Mouse (Mus musculus) heart, embryonic 13.5 days (tissue): ENCODE measurements around the gene Hint2. TPM values are rescaled to one million over a fixed set of nuclear protein-coding genes. Genes with fewer than 3 reads are reported as not detected.

Source experiments
- ATAC-seq: fragments of 200-750 bp; cut with Nextera tagmentation; 2 replicates; pipeline ENCODE4 v1.8.0; 2017; ENCODE audit warnings: moderate TSS enrichment; ENCODE audit not compliant: insufficient number of reproducible peaks, low FRiP score, low TSS enrichment; ENCODE audit errors: extremely low read depth
- H3K27ac ChIP-seq: fragments of 300-500 bp; sonication (generic); replicated peaks from 2 replicates; pipeline ENCODE4 v1.5.1; 2015; ENCODE audit warnings: moderate library complexity, mild to moderate bottlenecking, inconsistent platforms
- H3K27me3 ChIP-seq: fragments of 300-500 bp; sonication (generic); replicated peaks from 2 replicates; pipeline ENCODE4 v1.6.1; 2015; ENCODE audit warnings: mild to moderate bottlenecking, inconsistent platforms
- H3K36me3 ChIP-seq: fragments of 300-500 bp; sonication (generic); 2 replicates; pipeline ENCODE4 v1.6.1; 2015; ENCODE audit warnings: mild to moderate bottlenecking, inconsistent platforms
- H3K4me1 ChIP-seq: fragments of 300-500 bp; sonication (generic); 2 replicates; pipeline ENCODE4 v1.6.1; 2015; ENCODE audit warnings: inconsistent platforms
- H3K4me2 ChIP-seq: fragments of 300-500 bp; sonication (generic); 2 replicates; pipeline ENCODE4 v1.6.1; 2015; ENCODE audit warnings: inconsistent platforms, mild to moderate bottlenecking, moderate library complexity
- H3K4me3 ChIP-seq: fragments of 300-500 bp; sonication (generic); 2 replicates; pipeline ENCODE4 v1.5.1; 2015; ENCODE audit warnings: moderate library complexity, mild to moderate bottlenecking, inconsistent platforms
- H3K9ac ChIP-seq: fragments of 300-500 bp; sonication (generic); 2 replicates; pipeline ENCODE4 v1.6.1; 2015; ENCODE audit warnings: inconsistent platforms, mild to moderate bottlenecking, moderate library complexity
- H3K9me3 ChIP-seq: fragments of 300-500 bp; sonication (generic); 2 replicates; pipeline ENCODE4 v1.6.1; 2016; ENCODE audit warnings: inconsistent platforms
- WGBS: fragments of 180-500 bp; shearing (Covaris S2); methylation state at CpG from one replicate; pipeline ENCODE4 v1.1.7; 2015; ENCODE audit warnings: mixed read lengths; 5-methylcytosine and 5-hydroxymethylcytosine counted together
- polyA plus RNA-seq: library from polyadenylated mRNA; unstranded; fragments of >200 nt; fragmentation: Nextera tagmentation; extraction: Ambion mirVana; gene quantifications from 2 replicates; pipeline ENCODE4 v1.2.1, GENCODE M21; 2015

The Hint2 gene
- polyA plus RNA-seq, 1 experiment from 2014 or later = 131 TPM

DNA sequence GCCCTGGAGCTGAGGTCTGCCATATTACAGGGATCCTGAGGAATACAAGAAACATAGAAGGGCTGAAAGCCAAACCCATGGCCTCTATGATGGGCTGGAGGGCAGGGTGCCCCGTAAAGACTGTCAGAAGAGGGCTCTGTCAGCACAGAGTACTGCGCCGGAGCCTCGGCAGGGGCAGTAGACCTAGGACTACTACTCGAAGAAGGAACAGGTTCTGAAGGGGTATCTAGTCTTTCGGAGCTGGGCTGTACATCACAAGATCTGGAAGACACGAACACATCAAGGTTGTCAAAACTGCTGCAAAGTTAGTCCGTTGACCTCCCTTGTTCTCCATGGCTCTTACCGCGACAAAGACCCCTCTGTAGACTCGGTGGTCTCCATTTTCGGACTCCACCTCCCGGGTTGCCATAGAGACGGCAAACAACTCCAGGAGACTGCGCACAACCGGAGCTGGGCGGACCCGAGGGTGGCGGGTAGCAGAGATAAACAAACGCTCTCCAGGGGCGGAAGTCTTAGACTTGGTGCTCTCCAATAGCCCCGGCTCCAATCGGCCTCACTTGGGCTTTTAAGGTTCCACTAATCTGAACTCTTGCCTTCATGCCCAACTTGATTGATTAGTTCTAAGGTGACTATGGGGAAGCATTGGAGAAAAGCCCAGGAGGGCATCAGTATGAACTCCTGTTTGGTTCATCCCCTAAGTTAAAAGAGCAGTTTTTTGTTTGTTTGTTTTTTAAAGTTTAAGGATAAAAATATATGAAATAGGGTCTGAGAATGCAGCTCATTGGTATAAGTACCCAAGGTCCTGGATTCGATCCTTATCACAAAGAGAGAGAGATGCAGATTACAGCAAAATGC is 2.9 kb downstream of the Hint2 start, which contains the start of gene Spag8:
Spag8 (minus strand) TSS at position 434 of the 855 bp plus-strand sequence.
- H3K27ac ChIP-seq = no peak within 1 kb of the TSS
- ATAC-seq = no peak
- H3K4me2 ChIP-seq = peak within 1 kb of the TSS; percentile 65
- H3K9ac ChIP-seq = peak within 1 kb of the TSS; percentile 12; the same call in 1 of the 2 replicates
- H3K4me3 ChIP-seq = peak within 1 kb of the TSS; percentile 42
- H3K27me3 ChIP-seq = no peaks in the 10 kb centered on the region
- H3K9me3 ChIP-seq = peaks cover 10% of the 10 kb centered on the region
- peaks cover 30% of the 10 kb centered on the region for H3K36me3 ChIP-seq
- peaks cover 23% of the 10 kb centered on the region for H3K4me1 ChIP-seq
- 16% methylated on average over 24 of the region's 24 CpGs for WGBS

DNA sequence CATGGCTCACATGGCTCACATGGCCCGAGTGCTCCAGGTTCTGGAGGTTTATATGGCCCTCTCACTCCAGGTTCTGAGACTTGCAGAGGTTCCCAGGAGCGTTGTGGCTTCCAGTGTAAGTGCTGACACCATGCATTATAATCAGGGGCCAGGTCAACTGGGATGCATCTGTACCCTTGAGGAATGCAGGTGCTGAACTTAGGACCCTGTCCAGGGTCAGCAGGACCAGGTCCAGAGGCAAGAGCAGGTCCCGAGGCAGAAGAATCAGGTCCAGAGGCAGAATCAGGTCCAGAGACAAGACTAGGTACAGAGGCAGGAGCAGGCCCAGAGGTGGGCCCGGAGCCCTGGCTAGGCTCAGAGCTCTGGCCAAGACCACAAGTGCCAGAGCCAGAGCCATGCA is 3.5 kb downstream of the Hint2 start:
- peaks cover 34% of the 10 kb centered on the region for H3K36me3 ChIP-seq
- no peak for ATAC-seq
- peaks cover 10% of the 10 kb centered on the region for H3K9me3 ChIP-seq
- peaks cover 23% of the 10 kb centered on the region for H3K4me1 ChIP-seq
- no peak overlapping the region for H3K9ac ChIP-seq
- WGBS = 81% methylated on average over 4 of the region's 4 CpGs
- peak overlapping the region; percentile 42; the same call in 1 of the 2 replicates for H3K4me3 ChIP-seq
- H3K27ac ChIP-seq = no peak overlapping the region
- H3K27me3 ChIP-seq = no peaks in the 10 kb centered on the region
- H3K4me2 ChIP-seq = peak overlapping the region; percentile 65; the same call in 1 of the 2 replicates

DNA sequence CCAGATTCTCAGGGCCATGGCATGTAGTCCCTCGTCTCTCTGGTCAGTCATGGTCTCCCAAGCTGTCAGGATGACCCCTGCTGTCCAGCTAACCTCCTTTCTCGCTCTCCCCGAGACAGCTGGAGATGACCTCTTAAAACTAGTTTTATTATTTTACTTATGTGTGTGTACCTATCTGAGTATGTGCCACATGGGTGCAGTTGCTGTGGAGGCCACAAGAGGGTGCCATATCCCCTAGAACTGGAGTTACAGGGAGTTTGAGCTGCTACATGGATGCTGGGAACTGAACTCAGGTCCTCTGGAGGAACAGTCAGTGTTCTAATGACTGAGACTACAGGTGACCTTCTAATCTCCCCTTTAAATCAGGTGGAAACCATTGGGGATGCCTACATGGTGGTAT is 6.5 kb downstream of the Hint2 start:
- Histone ChIP-seq H3K27me3 (no peaks in the 10 kb centered on the region), H3K9me3 (peaks cover 10% of the 10 kb centered on the region), H3K4me3 (no peak overlapping the region), H3K9ac (no peak overlapping the region), H3K36me3 (peaks cover 57% of the 10 kb centered on the region), H3K27ac (no peak overlapping the region), H3K4me1 (peaks cover 12% of the 10 kb centered on the region), H3K4me2 (no peak overlapping the region)
- WGBS = 91% methylated on average over 3 of the region's 3 CpGs
- no peak for ATAC-seq

GRCm38 (mm10) chr4:43640491-43640890 is 15.8 kb downstream of the Hint2 start:
- Histone ChIP-seq H3K9ac (no peak overlapping the region), H3K27me3 (no peaks in the 10 kb centered on the region), H3K9me3 (no peaks in the 10 kb centered on the region), H3K4me1 (peaks cover 8% of the 10 kb centered on the region), H3K4me2 (no peak overlapping the region), H3K36me3 (peaks cover 22% of the 10 kb centered on the region), H3K27ac (no peak overlapping the region), H3K4me3 (no peak overlapping the region)
- ATAC-seq = no peak
- WGBS = 71% methylated on average over 6 of the region's 6 CpGs

DNA sequence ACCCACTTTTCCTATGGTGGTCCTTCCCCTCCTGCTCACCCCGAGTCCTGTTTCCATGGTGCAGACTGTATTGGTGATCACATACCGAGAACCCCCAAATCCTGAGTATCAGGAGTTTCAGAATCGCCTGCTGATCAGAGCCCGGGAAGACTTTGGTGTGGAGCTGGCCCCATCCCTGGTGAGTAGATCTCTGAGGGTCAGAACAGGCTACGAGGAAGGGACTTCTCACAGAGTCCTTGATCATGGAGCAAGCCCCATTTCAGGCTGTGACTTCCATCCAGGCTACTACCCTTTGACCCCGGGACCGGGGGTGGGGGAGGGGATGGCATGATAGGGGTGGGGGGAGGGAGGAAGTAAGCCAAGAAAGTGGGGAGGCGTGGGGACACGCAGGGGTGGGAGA is 16.2 kb downstream of the Hint2 start:
- ATAC-seq = no peak

GRCm38 (mm10) chr4:43636751-43637150 is 19.5 kb downstream of the Hint2 start:
- Histone ChIP-seq H3K9me3 (no peaks in the 10 kb centered on the region), H3K9ac (no peak overlapping the region), H3K36me3 (no peaks in the 10 kb centered on the region), H3K4me1 (peaks cover 43% of the 10 kb centered on the region), H3K4me3 (no peak overlapping the region), H3K27me3 (peaks cover 10% of the 10 kb centered on the region; the same call in 1 of the 2 replicates), H3K27ac (no peak overlapping the region), H3K4me2 (no peak overlapping the region)
- no peak for ATAC-seq
- 75% methylated on average over 6 of the region's 6 CpGs for WGBS

More for the DNA sequence above, 16.2 kb downstream of the Hint2 start:
- Histone ChIP-seq H3K36me3 (peaks cover 18% of the 10 kb centered on the region), H3K27ac (no peak overlapping the region), H3K9me3 (no peaks in the 10 kb centered on the region), H3K9ac (no peak overlapping the region), H3K4me3 (no peak overlapping the region), H3K27me3 (no peaks in the 10 kb centered on the region), H3K4me2 (no peak overlapping the region), H3K4me1 (peaks cover 12% of the 10 kb centered on the region)
- WGBS = 63% methylated on average over 9 of the region's 9 CpGs

- H3K4me2 ChIP-seq = peak overlapping the region; percentile 16; the same call in 1 of the 2 replicates
- WGBS = 79% methylated on average over 7 of the region's 7 CpGs
- peaks cover 55% of the 10 kb centered on the region for H3K4me1 ChIP-seq
Observed at GRCm38 (mm10) chr4:43634621-43635374, 21.5 kb downstream of the Hint2 start.

DNA sequence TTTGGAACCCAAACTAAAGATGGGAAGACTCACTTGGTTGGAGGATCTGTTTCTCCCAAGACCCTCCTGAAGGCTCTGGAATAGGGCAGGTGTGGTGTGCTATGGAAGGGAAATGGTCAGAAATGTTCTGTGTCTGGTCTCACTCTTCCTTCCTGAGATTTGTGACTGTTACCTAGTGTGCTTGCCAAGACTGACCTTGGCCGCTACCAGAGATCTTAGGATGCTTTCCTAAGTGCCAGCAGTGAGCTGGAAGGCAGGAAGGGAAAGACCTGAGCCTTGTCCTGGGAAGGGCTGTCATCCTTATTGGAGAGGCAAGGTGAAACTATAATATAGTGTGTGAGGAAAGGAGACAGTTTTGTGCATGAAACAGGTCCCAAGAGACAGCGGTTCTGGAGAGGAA is 22.5 kb downstream of the Hint2 start:
- H3K4me2 ChIP-seq = no peak overlapping the region
- peaks cover 10% of the 10 kb centered on the region; the same call in 1 of the 2 replicates for H3K27me3 ChIP-seq
- no peaks in the 10 kb centered on the region for H3K9me3 ChIP-seq
- H3K36me3 ChIP-seq = no peaks in the 10 kb centered on the region
- WGBS = 89% methylated on average over 2 of the region's 2 CpGs
- H3K9ac ChIP-seq = peak overlapping the region; percentile 3; the same call in 1 of the 2 replicates
- peaks cover 56% of the 10 kb centered on the region for H3K4me1 ChIP-seq
- H3K4me3 ChIP-seq = no peak overlapping the region
- no peak overlapping the region for H3K27ac ChIP-seq
- ATAC-seq = no peak

More at GRCm38 (mm10) chr4:43634621-43635374, 21.5 kb downstream of the Hint2 start:
- Histone ChIP-seq H3K9ac (no peak overlapping the region), H3K4me3 (no peak overlapping the region), H3K27ac (no peak overlapping the region), H3K9me3 (no peaks in the 10 kb centered on the region), H3K27me3 (peaks cover 10% of the 10 kb centered on the region; the same call in 1 of the 2 replicates), H3K36me3 (no peaks in the 10 kb centered on the region)
- ATAC-seq = no peak

- Histone ChIP-seq H3K9ac (peak overlapping the region; percentile 95; the same call in 1 of the 2 replicates), H3K4me2 (peak overlapping the region; percentile 91; the same call in 1 of the 2 replicates), H3K36me3 (no peaks in the 10 kb centered on the region), H3K27me3 (peaks cover 10% of the 10 kb centered on the region; the same call in 1 of the 2 replicates), H3K4me3 (no peak overlapping the region), H3K27ac (no peak overlapping the region), H3K9me3 (no peaks in the 10 kb centered on the region), H3K4me1 (peaks cover 56% of the 10 kb centered on the region)
- 83% methylated on average over 8 of the region's 8 CpGs for WGBS
- no peak for ATAC-seq
Observed at GRCm38 (mm10) chr4:43633296-43633695, 23.0 kb downstream of the Hint2 start.

- peaks cover 10% of the 10 kb centered on the region; the same call in 1 of the 2 replicates for H3K27me3 ChIP-seq
- H3K36me3 ChIP-seq = no peaks in the 10 kb centered on the region
- peak overlapping the region; percentile 91 for H3K4me2 ChIP-seq
- H3K4me1 ChIP-seq = peaks cover 56% of the 10 kb centered on the region
- no peak for ATAC-seq
- H3K4me3 ChIP-seq = peak overlapping the region; percentile 75
- WGBS = 45% methylated on average over 42 of the region's 42 CpGs
- peak overlapping the region; percentile 95 for H3K9ac ChIP-seq
- peak overlapping the region; percentile 81 for H3K27ac ChIP-seq
- H3K9me3 ChIP-seq = no peaks in the 10 kb centered on the region
Observed at GRCm38 (mm10) chr4:43631956-43632920, 24.0 kb downstream of the Hint2 start.
